Mouse (Mus musculus): ENCODE data around the gene Smarca4. TPM values are rescaled to one million over a fixed set of nuclear protein-coding genes. Genes with fewer than 3 reads are reported as not detected.

The Smarca4 gene
- polyA plus RNA-seq, 1 experiment from 2014 or later: 191 TPM

- Histone ChIP-seq H3K36me3 (ENCODE audit: control insufficient read depth, insufficient read depth, low read length) (peaks cover 24% of the 10 kb centered on the region), H3K27ac (ENCODE audit: low read depth, low read length) (no peak overlapping the region), H3K4me1 (replicated peaks; ENCODE audit: control insufficient read depth, insufficient read depth, low read length) (no peaks in the 10 kb centered on the region), H3K27me3 (ENCODE audit: control insufficient read depth, insufficient read depth, low read length) (no peaks in the 10 kb centered on the region), H3K4me2 (ENCODE audit: low read depth, low read length, severe bottlenecking) (no peak overlapping the region), H3K9ac (ENCODE audit: low read length) (no peak overlapping the region), H3K9me3 (ENCODE audit: control insufficient read depth, low read length) (no peaks in the 10 kb centered on the region), H3K4me3 (ENCODE audit: low read depth, low read length) (no peak overlapping the region)
- 94% methylated on average over 1 of the region's 1 CpGs for WGBS
- no peak for DNase-seq (ENCODE audit: low spot score)
- no peak for ATAC-seq (replicated peaks; ENCODE audit: low FRiP score)
These were observed 30.6 kb upstream of the Smarca4 start for GRCm38 (mm10) chr9:21585401-21585800.

- H3K9ac ChIP-seq (ENCODE audit: low read length): no peak overlapping the region
- ATAC-seq (replicated peaks; ENCODE audit: low FRiP score): no peak
- H3K36me3 ChIP-seq (ENCODE audit: control insufficient read depth, insufficient read depth, low read length): peaks cover 22% of the 10 kb centered on the region
- H3K9me3 ChIP-seq (ENCODE audit: control insufficient read depth, low read length): no peaks in the 10 kb centered on the region
- H3K27me3 ChIP-seq (ENCODE audit: control insufficient read depth, insufficient read depth, low read length): no peaks in the 10 kb centered on the region
- no peak overlapping the region for H3K27ac ChIP-seq (ENCODE audit: low read depth, low read length)
- H3K4me1 ChIP-seq (replicated peaks; ENCODE audit: control insufficient read depth, insufficient read depth, low read length): peaks cover 5% of the 10 kb centered on the region; the same call in 1 of the 2 replicates
- 91% methylated on average over 23 of the region's 23 CpGs for WGBS
- H3K4me2 ChIP-seq (ENCODE audit: low read depth, low read length, severe bottlenecking): no peak overlapping the region
- no peak overlapping the region for H3K4me3 ChIP-seq (ENCODE audit: low read depth, low read length)
- no peak for DNase-seq (ENCODE audit: low spot score)
These were observed 28.2 kb upstream of the Smarca4 start for GRCm38 (mm10) chr9:21587678-21588349.

- ATAC-seq (replicated peaks; ENCODE audit: low FRiP score) (no peak), DNase-seq (ENCODE audit: low spot score) (no peak)
- Histone ChIP-seq H3K27ac (ENCODE audit: low read depth, low read length) (no peak overlapping the region), H3K9ac (ENCODE audit: low read length) (no peak overlapping the region), H3K4me1 (replicated peaks; ENCODE audit: control insufficient read depth, insufficient read depth, low read length) (peaks cover 5% of the 10 kb centered on the region; the same call in 1 of the 2 replicates), H3K9me3 (ENCODE audit: control insufficient read depth, low read length) (no peaks in the 10 kb centered on the region), H3K27me3 (ENCODE audit: control insufficient read depth, insufficient read depth, low read length) (no peaks in the 10 kb centered on the region), H3K4me3 (ENCODE audit: low read depth, low read length) (no peak overlapping the region), H3K36me3 (ENCODE audit: control insufficient read depth, insufficient read depth, low read length) (peaks cover 19% of the 10 kb centered on the region), H3K4me2 (ENCODE audit: low read depth, low read length, severe bottlenecking) (no peak overlapping the region)
- 87% methylated on average over 8 of the region's 8 CpGs for WGBS
These were observed 27.6 kb upstream of the Smarca4 start for GRCm38 (mm10) chr9:21588350-21588749.

- Histone ChIP-seq H3K4me3 (ENCODE audit: low read depth, low read length) (no peak overlapping the region), H3K36me3 (ENCODE audit: control insufficient read depth, insufficient read depth, low read length) (peaks cover 14% of the 10 kb centered on the region), H3K27me3 (ENCODE audit: control insufficient read depth, insufficient read depth, low read length) (no peaks in the 10 kb centered on the region), H3K9me3 (ENCODE audit: control insufficient read depth, low read length) (no peaks in the 10 kb centered on the region), H3K4me2 (ENCODE audit: low read depth, low read length, severe bottlenecking) (no peak overlapping the region), H3K9ac (ENCODE audit: low read length) (no peak overlapping the region), H3K27ac (ENCODE audit: low read depth, low read length) (no peak overlapping the region), H3K4me1 (replicated peaks; ENCODE audit: control insufficient read depth, insufficient read depth, low read length) (peaks cover 10% of the 10 kb centered on the region; the same call in 1 of the 2 replicates)
- WGBS: 90% methylated on average over 5 of the region's 5 CpGs
- ATAC-seq (replicated peaks; ENCODE audit: low FRiP score) (no peak), DNase-seq (ENCODE audit: low spot score) (no peak)
These were observed 26.4 kb upstream of the Smarca4 start for GRCm38 (mm10) chr9:21589538-21589937.

- no peak overlapping the region for H3K27ac ChIP-seq (ENCODE audit: low read depth, low read length)
- H3K4me2 ChIP-seq (ENCODE audit: low read depth, low read length, severe bottlenecking): no peak overlapping the region
- peaks cover 10% of the 10 kb centered on the region for H3K36me3 ChIP-seq (ENCODE audit: control insufficient read depth, insufficient read depth, low read length)
These were observed 24.7 kb upstream of the Smarca4 start for GRCm38 (mm10) chr9:21591127-21591830.

GRCm38 (mm10) chr9:21591831-21592702, 23.9 kb upstream of the Smarca4 start:
- 0 out of 2 replicates have a peak overlapping the region, but pooled peaks have one; percentile 21 for H3K27ac ChIP-seq (ENCODE audit: low read depth, low read length)
- H3K4me3 ChIP-seq (ENCODE audit: low read depth, low read length): peak overlapping the region; percentile 93
- H3K4me2 ChIP-seq (ENCODE audit: low read depth, low read length, severe bottlenecking): peak overlapping the region; percentile 90
- peaks cover 10% of the 10 kb centered on the region; the same call in 1 of the 2 replicates for H3K4me1 ChIP-seq (replicated peaks; ENCODE audit: control insufficient read depth, insufficient read depth, low read length)
- DNase-seq (ENCODE audit: low spot score): no peak
- 22% methylated on average over 17 of the region's 17 CpGs for WGBS
- no peaks in the 10 kb centered on the region for H3K27me3 ChIP-seq (ENCODE audit: control insufficient read depth, insufficient read depth, low read length)
- H3K9me3 ChIP-seq (ENCODE audit: control insufficient read depth, low read length): no peaks in the 10 kb centered on the region
- no peak; the same call in 1 of the 2 replicates for ATAC-seq (replicated peaks; ENCODE audit: low FRiP score)
- H3K36me3 ChIP-seq (ENCODE audit: control insufficient read depth, insufficient read depth, low read length): peaks cover 7% of the 10 kb centered on the region
- peak overlapping the region; percentile 88 for H3K9ac ChIP-seq (ENCODE audit: low read length)

More at GRCm38 (mm10) chr9:21591127-21591830, 24.7 kb upstream of the Smarca4 start:
- Histone ChIP-seq H3K4me1 (replicated peaks; ENCODE audit: control insufficient read depth, insufficient read depth, low read length) (peaks cover 10% of the 10 kb centered on the region; the same call in 1 of the 2 replicates), H3K27me3 (ENCODE audit: control insufficient read depth, insufficient read depth, low read length) (no peaks in the 10 kb centered on the region), H3K9me3 (ENCODE audit: control insufficient read depth, low read length) (no peaks in the 10 kb centered on the region), H3K9ac (ENCODE audit: low read length) (no peak overlapping the region), H3K4me3 (ENCODE audit: low read depth, low read length) (no peak overlapping the region)
- no peak for ATAC-seq (replicated peaks; ENCODE audit: low FRiP score)
- 80% methylated on average over 6 of the region's 6 CpGs for WGBS
- no peak for DNase-seq (ENCODE audit: low spot score)

- Histone ChIP-seq H3K4me2 (ENCODE audit: low read depth, low read length, severe bottlenecking) (peak within 1 kb of the TSS; percentile 90), H3K4me3 (ENCODE audit: low read depth, low read length) (peak within 1 kb of the TSS; percentile 93), H3K9me3 (ENCODE audit: control insufficient read depth, low read length) (no peaks in the 10 kb centered on the region), H3K27me3 (ENCODE audit: control insufficient read depth, insufficient read depth, low read length) (no peaks in the 10 kb centered on the region), H3K36me3 (ENCODE audit: control insufficient read depth, insufficient read depth, low read length) (peaks cover 7% of the 10 kb centered on the region), H3K9ac (ENCODE audit: low read length) (peak within 1 kb of the TSS; percentile 88), H3K4me1 (replicated peaks; ENCODE audit: control insufficient read depth, insufficient read depth, low read length) (peaks cover 10% of the 10 kb centered on the region; the same call in 1 of the 2 replicates), H3K27ac (ENCODE audit: low read depth, low read length) (peak within 1 kb of the TSS; percentile 42; the same call in 1 of the 2 replicates)
- ATAC-seq (replicated peaks; ENCODE audit: low FRiP score): peak; percentile 89
- DNase-seq (ENCODE audit: low spot score): peak; percentile 91
- under 1% methylated on average over 30 of the region's 30 CpGs for WGBS
These were observed 23.3 kb upstream of the Smarca4 start, which contains the start of the genes Timm29 and Yipf2 for GRCm38 (mm10) chr9:21592703-21593121. Timm29 (plus strand) TSS chr9:21592722. Yipf2 (minus strand) TSS chr9:21592828.

Data from forebrain, embryonic 11.5 days (tissue).